Mouse (Mus musculus) neural tube, embryonic 15.5 days (tissue): ENCODE measurements around the gene Atg16l2. TPM values are rescaled to one million over a fixed set of nuclear protein-coding genes. Genes with fewer than 3 reads are reported as not detected.

Experiments used
- ATAC-seq: fragments of 200-750 bp; cut with Nextera tagmentation; 2 replicates; pipeline ENCODE4 v1.8.0; 2017; ENCODE audit warnings: mild to moderate bottlenecking, moderate TSS enrichment, moderate library complexity; ENCODE audit not compliant: low FRiP score
- H3K27ac ChIP-seq: fragments of 300-500 bp; sonication (generic); replicated peaks from 2 replicates; pipeline ENCODE4 v1.5.1; 2015; ENCODE audit warnings: mild to moderate bottlenecking, inconsistent platforms
- H3K27me3 ChIP-seq: fragments of 300-500 bp; sonication (generic); replicated peaks from 2 replicates; pipeline ENCODE4 v1.6.1; 2015; ENCODE audit warnings: inconsistent platforms
- H3K36me3 ChIP-seq: fragments of 300-500 bp; sonication (generic); 2 replicates; pipeline ENCODE4 v1.6.1; 2015; ENCODE audit warnings: inconsistent platforms
- H3K4me1 ChIP-seq: fragments of 300-500 bp; sonication (generic); 2 replicates; pipeline ENCODE4 v1.6.1; 2015; ENCODE audit warnings: inconsistent platforms
- H3K4me2 ChIP-seq: fragments of 300-500 bp; sonication (generic); 2 replicates; pipeline ENCODE4 v1.6.1; 2015; ENCODE audit warnings: inconsistent platforms, mild to moderate bottlenecking, moderate library complexity
- H3K4me3 ChIP-seq: fragments of 300-500 bp; sonication (generic); replicated peaks from 2 replicates; pipeline ENCODE4 v1.5.1; 2015; ENCODE audit warnings: mild to moderate bottlenecking, inconsistent platforms
- H3K9ac ChIP-seq: fragments of 300-500 bp; sonication (generic); replicated peaks from 2 replicates; pipeline ENCODE4 v1.6.1; 2015; ENCODE audit warnings: mild to moderate bottlenecking, inconsistent platforms
- H3K9me3 ChIP-seq: fragments of 300-500 bp; sonication (generic); replicated peaks from 2 replicates; pipeline ENCODE4 v1.6.1; 2016; ENCODE audit warnings: inconsistent platforms
- WGBS: fragments of 180-500 bp; shearing (Covaris S2); methylation state at CpG from one replicate; pipeline ENCODE4 v1.1.7; 2015; ENCODE audit warnings: mixed read lengths; 5-methylcytosine and 5-hydroxymethylcytosine counted together
- polyA plus RNA-seq: library from polyadenylated mRNA; unstranded; fragments of >200 nt; fragmentation: Nextera tagmentation; extraction: Ambion mirVana; gene quantifications from 2 replicates; pipeline ENCODE4 v1.2.1, GENCODE M21; 2015

Gene Atg16l2
- polyA plus RNA-seq, 1 experiment from 2014 or later = 33.1 TPM

DNA sequence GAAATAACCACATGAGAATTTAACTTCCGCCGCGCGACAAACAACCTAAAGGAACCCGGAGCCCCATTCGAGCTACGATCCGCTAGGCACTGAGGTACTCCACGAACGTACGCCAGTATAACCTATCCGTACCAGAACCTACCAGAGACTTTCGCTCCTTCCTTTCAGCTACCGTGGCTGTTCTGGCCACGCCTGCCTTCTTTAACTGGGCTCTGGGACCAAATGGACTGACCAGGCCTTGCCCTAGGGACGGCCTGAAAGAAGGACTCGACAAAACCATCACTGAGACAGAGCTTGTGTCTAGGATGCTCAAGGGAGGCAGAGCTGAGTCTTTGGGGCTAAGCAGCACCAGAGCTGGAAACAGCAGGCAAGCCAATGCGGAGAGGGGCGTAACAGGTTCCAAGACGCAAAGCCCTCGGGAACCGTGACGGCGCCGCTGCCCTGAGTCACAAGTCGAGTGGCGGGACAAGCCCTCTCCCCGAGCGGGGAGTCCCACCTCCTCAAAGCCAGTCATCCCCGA is 630 bp downstream of the Atg16l2 start:
- Histone ChIP-seq H3K27me3 (peaks cover 18% of the 10 kb centered on the region), H3K27ac (peak overlapping the region; percentile 75), H3K9ac (peak overlapping the region; percentile 61), H3K4me2 (peak overlapping the region; percentile 83), H3K36me3 (no peaks in the 10 kb centered on the region), H3K4me1 (peaks cover 33% of the 10 kb centered on the region), H3K9me3 (no peaks in the 10 kb centered on the region), H3K4me3 (peak overlapping the region; percentile 66)
- peak; percentile 25 for ATAC-seq
- 1% methylated on average over 30 of the region's 30 CpGs for WGBS

DNA sequence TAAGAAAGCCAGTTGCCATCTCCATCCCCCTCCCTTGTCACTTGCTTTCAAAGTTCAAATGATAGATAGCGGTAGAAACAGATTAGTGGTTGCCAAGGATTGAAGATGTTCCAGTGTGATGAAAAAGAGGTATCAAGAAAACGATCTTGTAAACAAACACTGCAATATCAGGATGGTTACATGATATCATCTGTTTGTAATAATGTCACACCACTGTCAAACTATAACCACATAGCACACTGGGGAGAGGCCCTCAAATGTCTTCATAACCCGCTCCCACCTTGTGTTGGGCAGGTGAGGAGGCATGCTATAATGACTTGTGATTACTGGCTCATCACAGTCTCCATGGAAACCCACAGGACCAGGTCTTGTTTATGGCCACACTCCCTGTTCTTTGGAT is 3.7 kb downstream of the Atg16l2 start:
- ATAC-seq = no peak
- H3K4me2 ChIP-seq = no peak overlapping the region
- H3K36me3 ChIP-seq = no peaks in the 10 kb centered on the region
- no peak overlapping the region for H3K4me3 ChIP-seq
- H3K9ac ChIP-seq = no peak overlapping the region
- 84% methylated on average over 3 of the region's 3 CpGs for WGBS
- H3K4me1 ChIP-seq = peaks cover 39% of the 10 kb centered on the region
- H3K27me3 ChIP-seq = peaks cover 18% of the 10 kb centered on the region
- no peak overlapping the region for H3K27ac ChIP-seq
- H3K9me3 ChIP-seq = no peaks in the 10 kb centered on the region

DNA sequence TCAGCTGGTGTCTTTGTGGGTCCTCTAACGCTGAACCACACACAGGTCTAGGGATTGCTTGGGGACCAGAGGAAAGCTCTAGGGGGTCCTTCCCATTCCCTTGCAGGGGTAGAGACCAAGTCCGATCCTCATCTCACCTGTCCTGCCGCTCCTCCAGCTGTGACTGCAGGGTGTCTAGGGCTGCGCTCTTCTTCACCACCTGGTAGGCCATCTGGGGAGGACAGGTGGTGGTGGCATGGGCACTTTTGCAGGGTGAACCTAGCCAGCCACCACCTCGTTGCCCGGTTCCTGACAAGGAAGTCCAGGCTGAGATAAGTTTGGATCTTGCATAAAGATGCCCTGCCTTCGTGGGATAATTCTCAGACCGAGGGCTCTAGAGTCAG is 5.0 kb downstream of the Atg16l2 start:
- H3K9ac ChIP-seq = peak overlapping the region; percentile 54
- WGBS = 22% methylated on average over 8 of the region's 8 CpGs
- peak overlapping the region; percentile 43 for H3K4me3 ChIP-seq
- peak; percentile 4 for ATAC-seq
- no peaks in the 10 kb centered on the region for H3K36me3 ChIP-seq
- H3K27ac ChIP-seq = peak overlapping the region; percentile 79
- no peaks in the 10 kb centered on the region for H3K9me3 ChIP-seq
- H3K4me2 ChIP-seq = peak overlapping the region; percentile 82
- H3K4me1 ChIP-seq = peaks cover 33% of the 10 kb centered on the region
- H3K27me3 ChIP-seq = peaks cover 18% of the 10 kb centered on the region

DNA sequence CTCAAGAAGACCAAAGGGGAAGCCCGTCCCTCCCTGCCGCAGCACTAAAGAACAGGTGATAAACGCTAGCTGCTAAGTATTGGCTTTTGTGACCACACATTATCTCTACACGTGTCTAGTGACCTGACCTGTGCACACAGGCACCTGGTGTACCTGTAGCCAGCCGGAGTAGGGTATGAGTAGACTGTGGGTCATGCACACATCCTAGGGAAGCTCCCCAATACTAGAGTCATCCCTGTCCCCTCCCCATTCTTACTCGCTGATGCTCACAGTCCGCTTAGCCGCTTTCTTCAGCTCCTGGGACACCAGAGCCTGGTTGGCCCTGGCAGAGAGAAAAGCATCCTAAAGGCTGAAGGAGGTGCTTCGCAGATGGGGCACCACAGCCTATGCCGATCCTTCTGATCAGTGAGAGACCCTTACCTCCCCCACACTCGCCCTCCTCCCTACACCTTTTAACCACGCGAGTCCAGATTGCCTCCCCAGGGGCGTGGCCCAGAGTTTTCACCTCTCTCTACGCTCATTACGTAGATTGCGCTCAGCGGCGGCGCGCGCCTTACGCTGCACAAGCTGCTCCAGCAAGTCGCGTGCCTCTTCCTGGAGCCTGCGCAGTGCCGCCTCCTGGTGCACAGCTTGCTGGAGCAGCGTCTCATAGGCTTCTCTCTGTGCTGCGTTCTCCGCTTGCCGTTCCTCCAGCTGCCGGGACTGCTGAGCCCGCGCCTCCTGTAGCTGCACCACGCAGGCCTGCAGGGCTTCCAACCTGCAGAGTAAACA is 5.6 kb downstream of the Atg16l2 start:
- peak overlapping the region; percentile 43 for H3K4me3 ChIP-seq
- peaks cover 32% of the 10 kb centered on the region for H3K4me1 ChIP-seq
- 0 out of 2 replicates have a peak, but pooled peaks cover under 1% of the 10 kb centered on the region for H3K36me3 ChIP-seq
- peaks cover 18% of the 10 kb centered on the region for H3K27me3 ChIP-seq
- peak; percentile 90 for ATAC-seq
- H3K9ac ChIP-seq = peak overlapping the region; percentile 54
- H3K4me2 ChIP-seq = peak overlapping the region; percentile 82
- H3K9me3 ChIP-seq = no peaks in the 10 kb centered on the region
- peak overlapping the region; percentile 79 for H3K27ac ChIP-seq
- 13% methylated on average over 35 of the region's 35 CpGs for WGBS

DNA sequence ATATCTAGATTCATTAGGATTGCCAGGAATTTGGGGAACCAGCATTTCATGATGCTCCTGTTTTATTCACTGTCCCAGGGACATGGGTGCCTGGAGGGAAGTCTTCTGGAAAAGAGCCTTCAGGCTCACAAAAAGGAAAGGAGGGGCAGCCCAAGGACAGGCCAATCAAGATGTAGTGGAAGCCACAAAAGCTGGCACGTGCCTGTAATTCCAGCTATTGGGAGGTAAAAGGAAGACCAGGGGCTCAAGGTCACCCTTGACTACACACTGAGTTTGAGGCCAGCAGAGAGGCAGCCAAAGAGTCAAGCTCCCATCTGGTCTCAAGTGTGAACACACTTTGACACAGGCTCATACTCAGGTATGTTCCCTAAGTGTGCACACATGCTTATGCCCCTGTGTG is 6.6 kb downstream of the Atg16l2 start:
- no peaks in the 10 kb centered on the region for H3K9me3 ChIP-seq

DNA sequence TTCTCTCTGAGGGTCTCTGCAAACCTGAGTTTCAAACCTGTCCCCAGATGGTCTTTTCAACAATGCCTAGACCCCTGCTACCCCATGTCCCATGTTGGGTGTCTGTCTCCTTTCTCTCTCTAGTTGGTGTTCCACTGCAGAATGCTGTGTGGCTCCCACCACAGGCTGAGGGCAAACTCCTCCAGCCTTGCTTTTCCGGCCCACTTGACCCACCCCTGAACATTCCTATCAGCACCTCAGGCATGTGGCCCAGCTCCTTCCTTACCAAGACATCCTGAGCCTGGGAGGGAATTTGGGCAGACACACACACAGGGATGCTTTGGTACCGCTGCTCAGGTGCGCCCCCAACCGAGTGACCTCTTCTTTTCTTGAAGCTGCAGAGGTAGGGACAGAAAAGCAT is 8.4 kb downstream of the Atg16l2 start:
- no peak for ATAC-seq
- H3K9ac ChIP-seq = no peak overlapping the region
- no peak overlapping the region for H3K4me3 ChIP-seq
- H3K4me1 ChIP-seq = peaks cover 16% of the 10 kb centered on the region
- H3K27me3 ChIP-seq = peaks cover 5% of the 10 kb centered on the region; the same call in 1 of the 2 replicates
- no peak overlapping the region for H3K4me2 ChIP-seq
- H3K27ac ChIP-seq = no peak overlapping the region
- 57% methylated on average over 4 of the region's 4 CpGs for WGBS
- H3K9me3 ChIP-seq = no peaks in the 10 kb centered on the region
- H3K36me3 ChIP-seq = peaks cover 12% of the 10 kb centered on the region

More for the DNA sequence above, 6.6 kb downstream of the Atg16l2 start:
- H3K27ac ChIP-seq = no peak overlapping the region
- peaks cover 17% of the 10 kb centered on the region for H3K27me3 ChIP-seq
- H3K4me1 ChIP-seq = peaks cover 22% of the 10 kb centered on the region
- no peak for ATAC-seq
- H3K36me3 ChIP-seq = 0 out of 2 replicates have a peak, but pooled peaks cover 2% of the 10 kb centered on the region
- no peak overlapping the region for H3K9ac ChIP-seq
- 47% methylated on average over 1 of the region's 1 CpGs for WGBS
- no peak overlapping the region for H3K4me3 ChIP-seq
- H3K4me2 ChIP-seq = 0 out of 2 replicates have a peak overlapping the region, but pooled peaks have one; percentile 82

DNA sequence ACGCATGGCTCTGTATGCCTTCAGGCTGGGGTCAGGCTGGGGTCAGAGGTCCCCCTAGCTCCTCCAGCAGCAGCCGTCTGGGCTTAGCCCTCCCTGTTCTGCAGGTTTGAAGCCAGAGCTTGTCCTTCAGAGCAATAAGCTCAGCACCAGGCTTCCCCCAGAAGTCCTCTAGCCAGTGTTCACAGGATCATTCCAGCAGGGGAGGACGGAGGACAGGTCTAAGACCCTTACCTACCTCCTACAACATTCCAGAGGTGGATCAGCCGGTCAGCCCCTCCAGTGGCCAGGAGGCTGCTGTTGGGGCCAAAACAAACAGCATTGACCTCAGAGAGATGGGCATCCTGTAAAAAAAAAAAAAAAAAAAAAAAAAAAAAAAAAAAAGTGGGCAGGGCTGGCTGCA is 8.9 kb downstream of the Atg16l2 start:
- Histone ChIP-seq H3K9ac (no peak overlapping the region), H3K27ac (no peak overlapping the region), H3K4me1 (peaks cover 16% of the 10 kb centered on the region), H3K4me2 (no peak overlapping the region), H3K9me3 (no peaks in the 10 kb centered on the region), H3K36me3 (peaks cover 12% of the 10 kb centered on the region), H3K27me3 (peaks cover 5% of the 10 kb centered on the region; the same call in 1 of the 2 replicates), H3K4me3 (no peak overlapping the region)
- 68% methylated on average over 4 of the region's 4 CpGs for WGBS
- no peak for ATAC-seq

DNA sequence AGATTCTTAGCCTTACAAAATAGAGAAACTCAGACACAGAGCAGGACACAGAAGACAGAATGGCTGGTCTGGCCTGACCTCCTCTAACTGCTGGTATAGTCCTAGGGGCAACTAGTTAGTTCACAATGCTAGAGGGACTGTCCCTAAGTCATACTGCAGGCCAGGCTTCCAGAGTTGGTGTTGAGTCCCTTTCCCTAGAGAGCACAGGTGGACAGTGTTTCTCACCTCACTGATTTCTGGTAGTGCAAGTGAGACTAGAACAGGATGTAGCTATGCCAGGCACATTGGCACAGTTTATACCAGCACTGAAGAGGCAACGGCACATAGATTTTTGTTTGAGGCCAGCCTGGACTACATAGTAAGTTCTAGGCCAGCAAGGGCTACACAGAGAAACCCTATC is 9.4 kb downstream of the Atg16l2 start:
- Histone ChIP-seq H3K4me2 (no peak overlapping the region), H3K9me3 (no peaks in the 10 kb centered on the region), H3K4me1 (peaks cover 18% of the 10 kb centered on the region), H3K27ac (no peak overlapping the region), H3K36me3 (peaks cover 12% of the 10 kb centered on the region), H3K9ac (no peak overlapping the region), H3K27me3 (peaks cover 1% of the 10 kb centered on the region; the same call in 1 of the 2 replicates), H3K4me3 (no peak overlapping the region)
- 97% methylated on average over 1 of the region's 1 CpGs for WGBS
- no peak for ATAC-seq

DNA sequence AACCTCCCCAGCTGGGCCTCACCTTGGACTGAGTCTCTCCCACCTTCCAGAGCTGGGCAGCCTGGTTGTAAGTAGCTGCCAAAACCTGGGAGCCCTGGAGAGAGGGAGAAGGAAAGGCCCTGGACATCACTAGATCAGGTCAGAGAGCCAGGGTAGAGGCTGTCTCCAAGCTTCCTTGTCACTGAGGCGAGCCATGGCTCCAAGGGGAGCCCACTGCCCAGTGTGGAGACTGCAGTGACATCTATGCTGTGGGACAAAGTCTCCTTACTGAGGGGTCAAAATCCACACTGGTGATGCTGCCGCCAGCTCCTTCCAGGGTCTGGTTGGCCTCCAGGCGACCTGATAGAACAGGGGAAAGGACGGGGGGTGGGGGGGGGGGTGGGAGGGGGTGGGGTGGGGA is 10.0 kb downstream of the Atg16l2 start:
- H3K9ac ChIP-seq = no peak overlapping the region
- H3K4me2 ChIP-seq = no peak overlapping the region
- no peak overlapping the region for H3K4me3 ChIP-seq

DNA sequence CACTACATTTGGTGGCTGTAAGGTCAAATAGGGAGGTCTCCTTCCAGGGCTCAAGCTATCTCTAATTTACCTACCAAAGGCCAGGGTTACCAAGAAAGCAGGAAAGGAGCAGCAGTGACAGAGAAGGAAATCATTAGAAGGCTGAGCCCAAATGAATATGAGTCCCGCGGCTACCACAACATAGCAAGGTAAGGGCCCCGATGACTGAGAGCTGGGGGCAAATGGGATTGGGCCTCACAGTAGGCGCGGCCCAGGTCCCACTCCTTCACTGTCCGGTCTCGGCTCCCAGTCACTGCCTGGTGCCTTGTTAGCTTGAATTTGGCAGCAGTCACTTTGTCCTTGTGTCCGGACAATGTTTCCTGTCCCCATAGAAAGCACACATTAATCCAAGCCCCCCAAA is 10.4 kb downstream of the Atg16l2 start:
- H3K4me2 ChIP-seq = no peak overlapping the region
- no peak for ATAC-seq
- WGBS = 95% methylated on average over 8 of the region's 8 CpGs
- H3K4me3 ChIP-seq = no peak overlapping the region
- H3K27ac ChIP-seq = no peak overlapping the region
- H3K4me1 ChIP-seq = peaks cover 11% of the 10 kb centered on the region
- H3K9me3 ChIP-seq = no peaks in the 10 kb centered on the region
- no peak overlapping the region for H3K9ac ChIP-seq
- peaks cover 16% of the 10 kb centered on the region for H3K36me3 ChIP-seq
- H3K27me3 ChIP-seq = no peaks in the 10 kb centered on the region

More for the DNA sequence above, 10.0 kb downstream of the Atg16l2 start:
- H3K36me3 ChIP-seq = peaks cover 12% of the 10 kb centered on the region
- no peaks in the 10 kb centered on the region for H3K9me3 ChIP-seq
- H3K27me3 ChIP-seq = no peaks in the 10 kb centered on the region
- peaks cover 15% of the 10 kb centered on the region for H3K4me1 ChIP-seq
- 63% methylated on average over 4 of the region's 4 CpGs for WGBS
- no peak for ATAC-seq
- no peak overlapping the region for H3K27ac ChIP-seq

DNA sequence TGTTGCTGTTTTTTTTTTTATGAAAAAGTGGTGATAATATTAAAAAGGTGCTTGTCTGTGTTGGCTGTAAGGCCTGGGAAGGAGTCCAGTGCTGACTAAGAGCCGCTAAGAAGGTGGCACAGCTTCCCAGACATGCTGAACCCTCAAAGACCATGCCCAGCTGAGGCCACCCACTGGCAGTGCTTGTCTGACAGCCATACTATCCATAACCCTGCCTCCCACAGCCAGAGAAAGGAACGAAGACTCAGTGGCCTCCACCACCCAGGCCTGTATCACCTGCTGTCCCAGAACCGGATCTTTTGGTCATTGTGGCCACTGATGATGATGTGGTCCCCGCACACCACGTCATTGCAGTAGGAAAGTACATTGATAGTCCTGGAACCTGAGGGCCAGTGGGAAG is 10.8 kb downstream of the Atg16l2 start:
- no peaks in the 10 kb centered on the region for H3K9me3 ChIP-seq
- no peak overlapping the region for H3K4me2 ChIP-seq
- peaks cover 7% of the 10 kb centered on the region for H3K4me1 ChIP-seq
- H3K9ac ChIP-seq = no peak overlapping the region
- no peaks in the 10 kb centered on the region for H3K27me3 ChIP-seq
- H3K36me3 ChIP-seq = peaks cover 21% of the 10 kb centered on the region
- 88% methylated on average over 5 of the region's 5 CpGs for WGBS
- ATAC-seq = no peak
- H3K27ac ChIP-seq = no peak overlapping the region
- H3K4me3 ChIP-seq = no peak overlapping the region

DNA sequence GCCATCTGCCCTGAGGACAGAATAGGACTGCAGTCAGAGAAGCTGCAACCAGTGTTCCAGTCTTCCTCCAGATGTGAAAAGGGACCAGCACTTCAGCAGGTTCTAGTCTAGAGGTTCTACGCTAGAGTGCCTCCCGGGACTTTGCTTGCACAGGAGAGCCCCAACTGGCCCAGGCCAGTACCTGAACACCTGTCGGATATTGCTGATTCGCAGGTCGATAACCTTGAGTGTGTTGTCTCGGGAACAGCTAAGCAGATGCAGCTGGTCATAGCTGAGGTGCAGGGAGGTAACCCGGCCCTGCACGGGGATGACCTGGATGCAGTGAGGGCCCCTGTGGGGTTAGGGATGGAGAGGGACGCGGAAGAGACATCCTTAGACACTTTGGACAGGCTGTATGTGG is 11.7 kb downstream of the Atg16l2 start:
- Histone ChIP-seq H3K9ac (no peak overlapping the region), H3K27me3 (no peaks in the 10 kb centered on the region), H3K4me1 (0 out of 2 replicates have a peak, but pooled peaks cover 2% of the 10 kb centered on the region), H3K4me3 (no peak overlapping the region), H3K36me3 (peaks cover 27% of the 10 kb centered on the region), H3K27ac (no peak overlapping the region), H3K4me2 (no peak overlapping the region), H3K9me3 (no peaks in the 10 kb centered on the region)
- ATAC-seq = no peak
- 88% methylated on average over 10 of the region's 10 CpGs for WGBS
